Mouse (Mus musculus) cortical plate, adult 2 months (tissue): Measurements from ENCODE around the gene Tent5d.

Source experiments
- CTCF ChIP-seq: fragments of 200-500 bp; IDR thresholded peaks from 2 replicates; pipeline ENCODE4 v1.5.1; 2011; ENCODE audit warnings: mild to moderate bottlenecking, control low read depth, low read length; ENCODE audit not compliant: insufficient read depth; ENCODE audit errors: extremely low read depth
- POLR2A ChIP-seq: fragments of 200-500 bp; IDR thresholded peaks from 2 replicates; pipeline ENCODE4 v1.6.1; 2011; ENCODE audit warnings: mild to moderate bottlenecking, low read length, control low read depth; ENCODE audit not compliant: insufficient read depth; ENCODE audit errors: extremely low read depth

GRCm38 (mm10) chrX:107796919-107797318, 4.5 kb downstream of the Tent5d start:
- TF ChIP-seq CTCF (no peak), POLR2A (no peak)
